Mouse (Mus musculus): Measurements from ENCODE around the gene Sapcd2. TPM values are rescaled to one million over a fixed set of nuclear protein-coding genes. Genes with fewer than 3 reads are reported as not detected.

Gene Sapcd2
- polyA plus RNA-seq, 1 experiment from 2014 or later, result 73.4 TPM

DNA sequence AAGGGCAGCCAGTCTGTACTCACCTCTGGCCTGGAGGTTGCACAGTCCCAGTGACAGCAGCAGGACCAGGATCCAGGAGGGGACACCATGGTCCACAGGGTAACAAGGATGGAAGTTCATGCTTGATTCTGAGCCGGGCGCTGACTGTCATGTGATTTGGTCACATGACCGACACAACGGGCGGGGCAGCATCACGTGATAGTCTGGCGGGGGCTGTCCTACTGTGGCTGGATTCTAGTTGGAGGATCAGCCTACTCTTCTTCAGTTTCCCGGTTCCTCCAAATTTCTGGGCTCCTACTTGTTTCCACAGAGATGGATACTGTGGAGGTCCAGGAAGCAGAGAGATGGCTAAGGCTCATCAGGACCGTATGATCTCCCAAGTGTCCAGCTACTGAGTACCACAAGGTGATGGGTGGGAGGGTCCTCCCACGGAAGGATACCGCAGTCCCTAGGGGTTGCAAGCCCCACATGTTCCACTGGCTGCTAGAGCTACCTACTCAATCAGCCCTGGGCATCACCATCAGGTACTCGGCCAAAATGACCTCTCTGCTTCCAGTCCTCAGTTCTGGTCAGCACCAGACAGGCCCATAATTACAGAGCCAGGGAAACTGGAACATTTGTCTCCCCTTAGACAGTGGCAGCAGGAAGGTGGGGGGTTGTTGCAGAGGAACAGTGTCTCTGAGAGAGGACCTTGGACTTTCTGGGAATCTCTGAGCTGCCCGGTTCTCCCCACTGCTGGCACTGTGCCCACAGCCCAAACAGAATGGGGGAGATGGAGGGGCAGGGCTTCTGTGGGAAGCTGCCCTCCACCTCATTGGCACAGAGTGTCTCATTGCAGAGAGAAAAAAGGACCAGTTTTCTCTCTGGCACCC, 15.7 kb upstream of the Sapcd2 start, which contains the start of gene Dpp7:
TSS of gene Dpp7 (minus strand) at position 152 of the 872 bp plus-strand sequence.
- WGBS, result 5% methylated on average over 13 of the region's 13 CpGs
- H3K9me3 ChIP-seq (replicated peaks), result no peaks in the 10 kb centered on the region
- peak within 1 kb of the TSS; percentile 81 for H3K27ac ChIP-seq (replicated peaks)

GRCm38 (mm10) chr2:25359848-25360247, 12.3 kb upstream of the Sapcd2 start:
- 84% methylated on average over 4 of the region's 4 CpGs for WGBS

More for the DNA sequence above, 15.7 kb upstream of the Sapcd2 start, which contains the start of gene Dpp7:
- H3K27me3 ChIP-seq (ENCODE audit: low read depth, poor library complexity, severe bottlenecking), result no peaks in the 10 kb centered on the region
- peaks cover 28% of the 10 kb centered on the region for H3K4me1 ChIP-seq
- H3K4me3 ChIP-seq, result peak within 1 kb of the TSS; percentile 61
- DNase-seq (ENCODE audit: low spot score), result peak; percentile 89
- H3K36me3 ChIP-seq, result peaks cover 28% of the 10 kb centered on the region

GRCm38 (mm10) chr2:25363478-25364178, 8.5 kb upstream of the Sapcd2 start:
- no peak for DNase-seq (ENCODE audit: low spot score)
- Histone ChIP-seq H3K27ac (replicated peaks) (no peak overlapping the region), H3K27me3 (ENCODE audit: low read depth, poor library complexity, severe bottlenecking) (peaks cover 50% of the 10 kb centered on the region), H3K4me3 (no peak overlapping the region), H3K36me3 (no peaks in the 10 kb centered on the region), H3K9me3 (replicated peaks) (no peaks in the 10 kb centered on the region), H3K4me1 (peaks cover 14% of the 10 kb centered on the region)
- 67% methylated on average over 13 of the region's 13 CpGs for WGBS

More at GRCm38 (mm10) chr2:25359848-25360247, 12.3 kb upstream of the Sapcd2 start:
- no peak for DNase-seq (ENCODE audit: low spot score)
- no peaks in the 10 kb centered on the region for H3K9me3 ChIP-seq (replicated peaks)
- H3K4me1 ChIP-seq, result peaks cover 27% of the 10 kb centered on the region
- H3K27me3 ChIP-seq (ENCODE audit: low read depth, poor library complexity, severe bottlenecking), result peaks cover 28% of the 10 kb centered on the region
- H3K36me3 ChIP-seq, result no peaks in the 10 kb centered on the region
- H3K4me3 ChIP-seq, result no peak overlapping the region
- no peak overlapping the region for H3K27ac ChIP-seq (replicated peaks)

DNA sequence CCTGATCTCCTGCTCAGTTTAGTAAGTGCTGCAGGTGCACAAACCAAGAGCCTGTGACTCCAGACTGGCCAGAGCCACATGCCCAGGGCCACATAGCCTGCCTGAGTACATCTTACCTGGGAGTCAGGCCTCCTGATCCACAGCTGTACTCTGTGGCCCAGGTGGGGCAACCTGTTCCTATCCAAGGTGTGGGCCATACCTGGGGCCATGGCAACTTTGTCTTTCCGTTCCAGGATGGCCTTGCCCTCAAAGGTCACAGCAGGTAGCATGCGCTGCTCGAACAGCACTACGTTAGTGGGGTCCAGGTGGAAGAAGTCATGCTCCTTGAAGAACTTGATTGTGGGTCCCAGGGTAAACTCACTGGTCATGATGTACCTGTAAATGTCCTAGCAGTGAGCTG, 7.8 kb upstream of the Sapcd2 start:
- Histone ChIP-seq H3K4me1 (peaks cover 14% of the 10 kb centered on the region), H3K27ac (replicated peaks) (no peak overlapping the region), H3K9me3 (replicated peaks) (no peaks in the 10 kb centered on the region), H3K4me3 (no peak overlapping the region), H3K36me3 (no peaks in the 10 kb centered on the region), H3K27me3 (ENCODE audit: low read depth, poor library complexity, severe bottlenecking) (peaks cover 50% of the 10 kb centered on the region)
- no peak for DNase-seq (ENCODE audit: low spot score)
- 91% methylated on average over 4 of the region's 4 CpGs for WGBS

DNA sequence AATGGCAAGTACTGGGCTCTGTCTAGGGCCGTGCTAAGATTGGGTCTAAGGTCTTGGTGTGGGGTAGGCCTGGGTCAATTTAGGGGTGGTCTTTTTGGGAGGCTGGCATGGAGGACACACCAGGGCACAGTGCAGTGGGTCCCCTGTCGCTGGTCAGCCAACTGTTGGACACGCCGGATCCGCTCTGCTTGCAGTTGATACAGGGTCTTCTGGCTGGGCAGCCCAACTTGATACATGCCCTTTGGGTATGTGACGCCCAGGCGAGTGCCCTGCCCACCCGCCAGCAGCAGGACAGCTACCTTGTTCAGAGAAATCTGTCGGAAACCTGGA, 7.4 kb upstream of the Sapcd2 start:
- Histone ChIP-seq H3K27me3 (ENCODE audit: low read depth, poor library complexity, severe bottlenecking) (peaks cover 50% of the 10 kb centered on the region), H3K4me1 (peaks cover 14% of the 10 kb centered on the region), H3K9me3 (replicated peaks) (no peaks in the 10 kb centered on the region), H3K27ac (replicated peaks) (peak overlapping the region; percentile 76; the same call in 1 of the 2 replicates), H3K4me3 (peak overlapping the region; percentile 70), H3K36me3 (no peaks in the 10 kb centered on the region)
- 28% methylated on average over 9 of the region's 9 CpGs for WGBS
- no peak for DNase-seq (ENCODE audit: low spot score)

- H3K9me3 ChIP-seq (replicated peaks), result no peaks in the 10 kb centered on the region
- H3K4me1 ChIP-seq, result peaks cover 14% of the 10 kb centered on the region
- peak; percentile 66 for DNase-seq (ENCODE audit: low spot score)
- H3K4me3 ChIP-seq, result peak within 1 kb of the TSS; percentile 70
- H3K36me3 ChIP-seq, result no peaks in the 10 kb centered on the region
- WGBS, result under 1% methylated on average over 54 of the region's 54 CpGs
- peaks cover 50% of the 10 kb centered on the region for H3K27me3 ChIP-seq (ENCODE audit: low read depth, poor library complexity, severe bottlenecking)
- peak within 1 kb of the TSS; percentile 76; the same call in 1 of the 2 replicates for H3K27ac ChIP-seq (replicated peaks)
These were observed 6.9 kb upstream of the Sapcd2 start, which contains the start of gene Uap1l1 for GRCm38 (mm10) chr2:25365091-25365761. Uap1l1 (minus strand) TSS chr2:25365682.

DNA sequence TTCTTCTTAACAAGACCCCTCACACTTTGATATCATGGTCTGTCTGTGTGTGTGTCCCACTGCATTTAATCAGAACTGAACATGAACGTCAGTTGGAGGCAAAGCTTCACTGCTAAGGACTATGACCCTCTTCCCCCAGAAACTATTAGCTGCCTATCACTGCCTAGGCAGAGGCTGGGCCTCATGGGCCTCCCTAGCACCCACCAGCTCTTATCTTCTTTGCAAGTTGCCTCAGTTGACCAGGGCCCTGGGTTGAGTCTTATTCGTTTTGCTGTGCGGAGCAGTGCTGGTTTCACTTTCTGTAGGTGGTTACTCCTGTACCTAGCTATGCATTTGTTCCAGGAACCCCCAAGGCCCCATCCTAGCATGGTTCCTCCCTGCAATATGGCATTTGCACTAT, 2.1 kb upstream of the Sapcd2 start:
- WGBS, result 91% methylated on average over 3 of the region's 3 CpGs
- no peaks in the 10 kb centered on the region for H3K9me3 ChIP-seq (replicated peaks)
- H3K4me3 ChIP-seq, result no peak overlapping the region
- no peak for DNase-seq (ENCODE audit: low spot score)
- peaks cover 9% of the 10 kb centered on the region for H3K36me3 ChIP-seq
- H3K27ac ChIP-seq (replicated peaks), result no peak overlapping the region
- H3K27me3 ChIP-seq (ENCODE audit: low read depth, poor library complexity, severe bottlenecking), result peaks cover 26% of the 10 kb centered on the region
- peaks cover 43% of the 10 kb centered on the region for H3K4me1 ChIP-seq

DNA sequence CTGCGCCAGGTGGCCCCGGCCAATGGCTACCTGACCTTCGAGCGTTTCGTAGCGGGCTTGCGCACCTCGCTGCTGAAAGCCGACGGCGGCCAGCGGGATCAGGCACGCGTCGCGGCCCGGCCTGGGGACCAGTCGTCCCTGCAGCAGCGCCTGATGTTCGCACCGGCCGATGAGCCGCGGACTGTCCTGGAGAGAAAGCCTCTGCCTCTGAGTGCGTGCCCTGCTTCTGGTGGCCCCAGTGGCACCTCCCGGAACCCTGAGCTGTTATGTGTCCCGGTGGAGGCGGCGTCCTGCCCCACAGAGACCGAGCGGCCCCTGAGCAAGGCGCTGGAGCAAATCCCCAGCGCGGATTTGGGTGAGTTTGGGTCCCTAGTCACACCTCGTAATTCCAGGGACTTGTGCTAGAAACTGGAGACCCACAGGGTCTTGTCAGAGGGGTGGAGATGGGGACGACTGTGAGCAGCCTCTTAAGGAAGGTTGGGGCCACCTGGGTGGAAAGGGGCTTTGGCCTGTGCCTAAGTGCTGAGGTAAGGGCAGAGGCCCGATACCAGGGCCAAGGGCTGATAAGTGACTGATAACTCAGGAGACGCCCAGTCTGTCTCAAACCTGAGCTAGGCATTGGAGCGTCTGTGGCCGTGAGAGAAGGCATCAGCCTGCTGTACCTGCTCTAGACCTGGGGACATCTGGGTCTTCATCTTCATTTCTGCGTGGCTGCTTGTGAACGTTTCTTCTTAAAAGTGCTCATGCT, 697 bp downstream of the Sapcd2 start:
- Histone ChIP-seq H3K36me3 (peaks cover 37% of the 10 kb centered on the region), H3K4me3 (peak overlapping the region; percentile 78), H3K27ac (replicated peaks) (peak overlapping the region; percentile 95), H3K9me3 (replicated peaks) (no peaks in the 10 kb centered on the region), H3K27me3 (ENCODE audit: low read depth, poor library complexity, severe bottlenecking) (peaks cover 5% of the 10 kb centered on the region; the same call in 1 of the 2 replicates), H3K4me1 (peaks cover 35% of the 10 kb centered on the region)
- WGBS, result 2% methylated on average over 42 of the region's 42 CpGs
- DNase-seq (ENCODE audit: low spot score), result no peak

DNA sequence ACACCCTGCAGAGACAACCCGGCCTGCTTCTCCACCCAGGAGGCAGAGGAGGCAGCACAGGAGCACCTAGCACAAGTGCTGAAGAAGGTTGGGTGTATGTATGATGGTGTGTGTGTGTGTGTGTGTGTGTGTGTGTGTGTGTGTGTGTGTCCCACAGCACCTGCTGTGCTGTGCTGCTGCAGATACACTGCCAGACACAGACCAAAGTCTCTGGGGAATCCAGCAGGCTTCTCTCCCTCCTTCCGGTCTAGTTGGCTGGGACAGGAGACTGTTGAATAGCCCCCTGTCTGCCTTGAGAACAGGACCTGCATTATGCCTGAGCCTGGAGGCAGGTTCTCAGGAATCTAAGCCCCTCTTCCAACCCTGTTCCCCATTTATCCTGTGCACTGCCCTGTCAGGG, 1.3 kb downstream of the Sapcd2 start:
- Histone ChIP-seq H3K27ac (replicated peaks) (peak overlapping the region; percentile 95; the same call in 1 of the 2 replicates), H3K9me3 (replicated peaks) (no peaks in the 10 kb centered on the region), H3K4me3 (peak overlapping the region; percentile 78), H3K4me1 (peaks cover 35% of the 10 kb centered on the region), H3K27me3 (ENCODE audit: low read depth, poor library complexity, severe bottlenecking) (0 out of 2 replicates have a peak, but pooled peaks cover 5% of the 10 kb centered on the region), H3K36me3 (peaks cover 43% of the 10 kb centered on the region)
- no peak for DNase-seq (ENCODE audit: low spot score)
- 49% methylated on average over 2 of the region's 2 CpGs for WGBS

DNA sequence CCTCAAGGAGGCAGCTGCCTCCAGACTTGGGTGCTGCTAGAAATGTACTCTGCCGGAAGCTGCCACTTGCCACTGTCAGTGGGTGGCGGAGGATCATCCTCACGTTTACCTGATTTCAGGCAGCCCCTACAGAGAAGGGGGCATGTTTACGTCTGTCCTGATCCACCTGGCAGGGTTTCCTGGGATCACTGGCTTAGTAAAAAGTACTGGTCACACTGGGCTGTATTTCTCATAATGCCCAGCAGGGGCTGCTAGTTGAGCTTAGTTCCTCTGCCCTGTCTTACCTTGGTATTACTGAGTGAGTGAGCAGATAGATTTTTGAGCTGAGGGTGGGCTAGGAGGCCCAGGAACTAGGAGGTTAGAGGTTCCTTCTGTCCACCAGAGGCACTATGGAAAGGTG, 4.5 kb downstream of the Sapcd2 start:
- no peak for DNase-seq (ENCODE audit: low spot score)
- H3K9me3 ChIP-seq (replicated peaks), result no peaks in the 10 kb centered on the region
- H3K36me3 ChIP-seq, result peaks cover 49% of the 10 kb centered on the region
- 0 out of 2 replicates have a peak, but pooled peaks cover 5% of the 10 kb centered on the region for H3K27me3 ChIP-seq (ENCODE audit: low read depth, poor library complexity, severe bottlenecking)
- H3K4me3 ChIP-seq, result no peak overlapping the region
- WGBS, result 64% methylated on average over 4 of the region's 4 CpGs
- H3K27ac ChIP-seq (replicated peaks), result no peak overlapping the region
- peaks cover 30% of the 10 kb centered on the region for H3K4me1 ChIP-seq

DNA sequence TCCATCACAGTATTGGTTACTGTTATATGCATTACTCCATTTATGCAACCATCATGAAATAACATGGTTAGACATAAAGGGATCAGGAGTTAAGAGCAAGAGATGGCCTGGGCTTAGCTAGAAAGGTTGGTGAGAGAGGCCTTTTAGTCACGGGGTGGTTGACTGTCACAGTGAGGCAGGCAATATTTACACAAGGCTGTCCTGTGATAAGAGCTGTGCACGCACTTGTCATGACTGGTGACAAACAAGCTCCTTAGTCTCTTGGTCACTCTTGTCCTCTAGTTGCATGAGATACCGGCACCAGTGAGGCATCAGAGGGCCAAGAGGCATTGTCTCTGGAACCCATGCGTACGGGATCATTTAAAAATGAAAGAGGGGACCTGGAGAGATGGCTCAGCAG, 12.4 kb downstream of the Sapcd2 start:
- WGBS, result 80% methylated on average over 5 of the region's 5 CpGs
- Histone ChIP-seq H3K9me3 (replicated peaks) (no peaks in the 10 kb centered on the region), H3K4me3 (no peak overlapping the region), H3K4me1 (no peaks in the 10 kb centered on the region), H3K27me3 (ENCODE audit: low read depth, poor library complexity, severe bottlenecking) (no peaks in the 10 kb centered on the region), H3K27ac (replicated peaks) (no peak overlapping the region), H3K36me3 (no peaks in the 10 kb centered on the region)
- no peak for DNase-seq (ENCODE audit: low spot score)

DNA sequence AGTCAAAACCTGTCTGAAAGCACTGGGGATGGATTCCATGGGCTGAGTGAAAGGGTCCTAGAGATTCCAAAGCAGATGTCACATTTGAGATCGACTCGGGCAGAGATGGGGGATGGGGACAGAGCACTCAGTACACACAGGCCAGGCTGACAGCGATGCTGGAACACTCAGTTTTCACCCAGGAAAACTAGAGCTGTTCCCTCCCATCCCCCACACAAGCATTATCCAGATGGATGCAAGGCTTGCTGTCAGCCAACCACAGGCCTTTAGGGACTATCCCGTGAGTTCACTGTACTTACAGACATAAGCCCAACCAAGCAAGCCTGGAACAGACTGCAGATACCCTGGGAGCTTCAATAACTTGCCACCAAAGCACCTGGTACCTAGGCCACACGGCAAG, 19.1 kb downstream of the Sapcd2 start:
- 85% methylated on average over 5 of the region's 5 CpGs for WGBS
- Histone ChIP-seq H3K27ac (replicated peaks) (no peak overlapping the region), H3K4me1 (peaks cover 16% of the 10 kb centered on the region), H3K36me3 (no peaks in the 10 kb centered on the region), H3K4me3 (no peak overlapping the region), H3K9me3 (replicated peaks) (no peaks in the 10 kb centered on the region), H3K27me3 (ENCODE audit: low read depth, poor library complexity, severe bottlenecking) (peaks cover 26% of the 10 kb centered on the region)
- no peak for DNase-seq (ENCODE audit: low spot score)
